Mouse (Mus musculus): ENCODE results near the gene Arhgap24. TPM values are rescaled to one million over a fixed set of nuclear protein-coding genes. Genes with fewer than 3 reads are reported as not detected.

Arhgap24 gene
- total RNA-seq, 2 experiments from 2014 or later, result 15.7 to 23.6 TPM

GRCm38 (mm10) chr5:102498747-102499146, 17.6 kb downstream of the Arhgap24 start:
- DNase-seq (ENCODE audit: low spot score), result no peak

GRCm38 (mm10) chr5:102502333-102502732, 21.1 kb downstream of the Arhgap24 start:
- no peak for DNase-seq (ENCODE audit: low spot score)

GRCm38 (mm10) chr5:102503066-102503465, 21.9 kb downstream of the Arhgap24 start:
- no peak for DNase-seq (ENCODE audit: low spot score)

DNA sequence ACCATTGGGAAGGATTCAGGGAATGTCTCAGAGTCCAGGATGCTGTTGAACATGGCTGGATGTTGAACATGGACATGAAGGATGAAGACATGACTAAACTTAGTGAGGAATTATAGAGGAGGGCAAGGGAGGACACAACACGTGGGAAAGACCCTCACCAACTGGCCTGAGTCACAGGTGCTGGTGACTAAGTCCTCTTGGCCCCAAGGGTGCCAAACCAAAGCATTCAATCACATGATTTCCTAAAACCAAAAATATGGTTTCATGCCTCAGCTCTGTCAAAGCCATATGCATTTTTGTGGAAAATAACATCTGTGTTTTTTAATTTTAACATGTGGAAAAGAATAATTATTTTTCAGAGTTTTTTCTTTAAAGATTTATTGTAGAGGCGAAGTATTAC, 22.7 kb downstream of the Arhgap24 start:
- DNase-seq (ENCODE audit: low spot score), result no peak

GRCm38 (mm10) chr5:102504557-102504956, 23.4 kb downstream of the Arhgap24 start:
- no peak for DNase-seq (ENCODE audit: low spot score)

GRCm38 (mm10) chr5:102508162-102508561, 27.0 kb downstream of the Arhgap24 start:
- no peak for DNase-seq (ENCODE audit: low spot score)

- no peak for DNase-seq (ENCODE audit: low spot score)
Observed at GRCm38 (mm10) chr5:102509381-102509780, 28.2 kb downstream of the Arhgap24 start.

DNA sequence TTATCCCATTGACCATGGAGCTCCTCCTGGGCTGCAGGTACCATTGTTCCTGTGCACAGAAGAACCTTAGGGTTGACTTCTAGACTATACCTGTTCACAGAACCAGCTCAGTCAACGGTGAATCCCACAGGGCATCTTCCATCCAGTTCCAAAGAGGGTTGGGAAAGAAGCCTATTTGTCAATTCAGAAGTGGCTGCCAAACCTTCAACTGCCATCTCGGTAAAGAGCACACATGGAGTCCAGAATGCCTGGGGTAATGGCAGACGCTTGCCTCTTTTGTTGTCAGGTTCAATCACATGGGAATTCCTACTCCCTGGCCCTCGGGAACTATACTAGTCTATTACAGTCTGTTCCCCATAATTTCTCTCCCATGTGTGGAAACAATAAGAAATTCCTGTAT, 30.5 kb downstream of the Arhgap24 start:
- DNase-seq (ENCODE audit: low spot score), result no peak

GRCm38 (mm10) chr5:102515496-102515895, 34.3 kb downstream of the Arhgap24 start:
- no peak for DNase-seq (ENCODE audit: low spot score)

- no peak for DNase-seq (ENCODE audit: low spot score)
Observed at GRCm38 (mm10) chr5:102520506-102520905, 39.3 kb downstream of the Arhgap24 start.

- DNase-seq (ENCODE audit: low spot score), result peak; percentile 19
Observed at GRCm38 (mm10) chr5:102535311-102535710, 54.1 kb downstream of the Arhgap24 start.

DNA sequence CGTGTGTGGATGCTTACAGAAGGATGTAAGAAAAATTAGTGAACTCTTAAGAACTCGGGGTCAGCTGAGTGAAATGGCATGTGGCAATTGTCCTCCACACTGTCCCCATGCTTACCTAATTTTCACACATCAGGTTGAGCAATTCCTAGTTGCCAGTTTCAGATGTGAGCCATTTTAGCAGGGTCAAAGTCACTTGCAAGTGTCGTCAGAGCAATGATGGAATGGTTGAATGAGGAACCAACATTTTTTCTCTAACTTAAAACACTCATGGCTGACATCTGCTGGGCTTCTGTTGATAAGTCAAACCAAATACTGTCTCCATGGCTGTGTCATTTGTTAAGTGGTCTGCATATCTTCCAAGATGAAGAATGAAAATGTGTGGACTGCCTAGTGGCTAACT, 56.6 kb downstream of the Arhgap24 start:
- no peak for DNase-seq (ENCODE audit: low spot score)

- DNase-seq (ENCODE audit: low spot score), result no peak
Observed at GRCm38 (mm10) chr5:102546296-102546695, 65.1 kb downstream of the Arhgap24 start.

DNA sequence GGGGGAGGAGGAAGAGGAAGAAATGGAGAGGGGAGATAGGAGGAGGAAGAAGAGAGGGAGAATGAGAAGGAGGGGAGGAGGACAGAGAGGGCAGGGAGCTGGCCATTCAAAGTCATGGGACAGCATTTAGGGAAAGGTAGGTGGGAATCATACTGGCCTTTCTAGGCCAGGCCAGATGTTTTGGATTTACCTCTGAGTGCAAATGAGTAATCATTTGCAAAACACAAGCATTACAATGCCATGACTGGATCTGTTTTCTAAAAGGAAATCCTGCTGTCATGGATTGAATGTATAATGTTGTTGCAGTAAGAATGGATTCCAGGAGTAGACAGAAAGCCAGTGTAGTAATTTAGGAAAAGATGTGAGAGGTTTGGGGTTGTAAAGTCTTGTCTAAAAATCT, 66.6 kb downstream of the Arhgap24 start:
- no peak for DNase-seq (ENCODE audit: low spot score)

- DNase-seq (ENCODE audit: low spot score), result no peak
Observed at GRCm38 (mm10) chr5:102548382-102548781, 67.2 kb downstream of the Arhgap24 start.

GRCm38 (mm10) chr5:102550211-102550610, 69.0 kb downstream of the Arhgap24 start:
- no peak for DNase-seq (ENCODE audit: low spot score)

DNA sequence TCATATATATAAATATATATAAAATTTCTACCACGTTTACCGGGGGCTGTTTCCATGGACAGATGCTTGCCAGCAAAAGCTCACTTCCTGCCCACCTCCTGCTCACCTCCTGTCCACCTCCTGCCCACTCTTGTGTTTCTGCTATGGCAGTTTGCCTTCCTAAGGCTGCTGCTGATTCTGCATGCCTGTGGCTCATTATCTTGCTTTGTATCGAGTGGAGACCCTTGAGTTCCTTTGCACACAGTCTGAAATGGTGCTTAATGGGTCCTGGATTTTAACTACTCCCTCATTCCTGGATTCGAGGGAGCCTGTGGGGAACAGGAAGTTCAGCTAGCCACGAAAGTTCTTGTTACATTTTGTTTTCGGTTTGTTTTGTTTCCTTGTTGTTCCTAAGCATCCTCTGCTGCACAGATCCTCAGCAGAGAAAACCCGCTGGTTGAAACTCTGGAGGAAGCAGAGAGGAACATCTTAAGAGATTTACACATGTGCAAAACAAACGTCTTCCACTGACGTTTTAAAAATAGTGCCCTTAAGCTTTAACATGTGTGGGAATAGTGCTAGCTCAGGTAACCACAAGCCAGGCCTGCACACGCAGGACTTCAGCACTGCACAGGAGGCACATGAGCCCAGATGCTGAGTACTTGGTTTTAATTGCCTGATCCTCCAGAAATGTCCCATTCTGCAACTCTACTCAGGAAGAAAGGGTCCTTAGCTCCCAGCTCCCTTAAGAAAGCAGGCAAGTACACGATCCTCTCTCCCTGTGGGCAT, 69.9 kb downstream of the Arhgap24 start:
- DNase-seq (ENCODE audit: low spot score), result no peak

DNA sequence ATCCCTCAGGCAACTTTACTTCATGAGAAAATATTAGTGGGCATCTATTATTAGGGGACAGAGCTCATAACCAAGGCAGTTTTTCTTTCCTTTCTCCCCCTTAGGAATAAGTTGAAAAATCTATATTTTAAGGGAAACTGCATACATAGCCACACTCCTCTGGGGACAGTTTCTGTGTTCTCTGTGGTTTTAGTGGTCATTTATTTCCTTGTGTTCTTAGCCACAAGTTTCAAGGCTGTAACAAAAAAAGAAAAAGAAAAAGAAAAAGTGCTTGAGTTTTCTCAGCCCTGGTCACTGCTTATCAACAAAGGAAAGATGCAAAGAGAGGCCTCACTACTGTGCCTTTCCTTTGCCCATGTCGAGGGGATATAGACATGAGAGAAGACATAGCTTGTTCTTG, 71.3 kb downstream of the Arhgap24 start:
- no peak for DNase-seq (ENCODE audit: low spot score)

GRCm38 (mm10) chr5:102555958-102556357, 74.8 kb downstream of the Arhgap24 start:
- DNase-seq (ENCODE audit: low spot score), result no peak

GRCm38 (mm10) chr5:102560270-102560669, 79.1 kb downstream of the Arhgap24 start:
- DNase-seq (ENCODE audit: low spot score), result no peak

DNA sequence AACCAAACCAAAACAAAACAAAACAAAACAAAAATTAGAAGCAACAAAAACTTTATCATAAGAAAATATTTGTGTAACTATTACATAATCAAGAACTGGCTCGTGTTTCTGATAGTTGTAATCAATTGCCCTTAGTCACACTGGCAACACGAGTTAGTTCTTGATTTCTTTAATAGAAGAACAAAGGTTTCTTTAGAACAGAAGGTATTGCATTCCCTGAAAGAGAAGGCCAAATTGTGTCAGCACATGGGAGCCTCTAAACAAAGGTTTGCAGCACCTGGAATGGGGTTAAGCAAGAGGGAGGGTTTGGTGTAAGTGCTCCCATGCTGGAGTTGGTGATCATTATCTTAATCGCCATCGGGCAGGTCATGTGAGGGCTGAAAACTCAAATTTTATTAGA, 82.8 kb downstream of the Arhgap24 start:
- no peak for DNase-seq (ENCODE audit: low spot score)

GRCm38 (mm10) chr5:102568764-102569163, 87.6 kb downstream of the Arhgap24 start:
- DNase-seq (ENCODE audit: low spot score), result no peak

- DNase-seq (ENCODE audit: low spot score), result no peak
Observed at GRCm38 (mm10) chr5:102571445-102571844, 90.3 kb downstream of the Arhgap24 start.

- DNase-seq (ENCODE audit: low spot score), result peak; percentile 39
Observed at GRCm38 (mm10) chr5:102576750-102577149, 95.6 kb downstream of the Arhgap24 start.

All from gastrocnemius, adult 18-20 months (tissue).